In the genomic region with DNA sequence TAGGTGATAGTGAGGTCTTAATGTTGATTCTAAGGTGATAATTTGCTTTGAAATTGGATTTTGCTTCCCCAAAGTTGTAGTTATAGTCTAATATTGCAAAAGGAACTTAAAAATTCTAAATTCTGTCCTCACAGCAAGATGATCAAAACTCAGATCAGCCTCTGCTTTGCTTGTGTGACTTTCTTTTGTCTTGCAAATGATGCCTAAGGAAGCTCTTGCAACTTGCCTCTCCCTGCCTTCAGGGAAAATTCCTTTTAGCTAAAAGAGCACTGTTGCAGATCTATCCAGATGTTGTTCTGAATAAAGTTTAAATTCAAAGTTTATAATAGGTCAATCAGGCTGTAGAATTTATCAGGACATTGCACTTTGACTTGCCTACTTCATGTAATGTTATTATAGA, we compare ENCODE assay signal across 31 mouse cellular contexts. TPM values are rescaled to one million over a fixed set of nuclear protein-coding genes. Genes with fewer than 3 reads are reported as not detected.
DNase-seq lines count a peak whose midpoint lies in the region; ATAC-seq and TF ChIP-seq lines count a peak whose summit lies in the region.
"Had no signal": no experiment of that assay in that cellular context is flagged by ENCODE, and none has a peak within 500 bp of the region (broad histone marks: within the 10 kb centered on the region; RNA-seq: fewer than 3 reads in every experiment).

No protein-coding gene starts in this region.

- in situ Hi-C loops in ES-E14 (cut with MboI; ENCODE audit: low sequenced_read_pairs in 2 of 2, unreplicated experiment in 2 of 2), result no loop called here

- no peaks in the 10 kb centered on the region for H3K27me3 ChIP-seq in heart, embryonic 11.5 days (ENCODE audit: control insufficient read depth, insufficient read depth, low read length)
- H3K27me3 ChIP-seq: CH12.LX, Patski had no signal

- no peak overlapping the region for H3K27ac ChIP-seq in ES-E14 (ENCODE audit: insufficient read depth, low read depth, low read length, poor library complexity, severe bottlenecking)
- H3K27ac ChIP-seq in heart, embryonic 11.5 days (ENCODE audit: low read depth, low read length), result no peak overlapping the region

- peak; percentile 58 for DNase-seq in ES-CJ7 (ENCODE audit: low read depth, low spot score)
- peak; percentile 9 for DNase-seq in ES-E14 (ENCODE audit: low read depth, low spot score)
- peak; percentile 69 for DNase-seq in R1 (ENCODE audit: low read depth, low spot score)
- DNase-seq in ZHBTc4 (ENCODE audit: low read depth, low spot score), result peak; percentile 50
- DNase-seq in cerebellum, postnatal 14 days, result no peak
- DNase-seq in cerebellum, adult 9-10 months, result no peak
- no peak for DNase-seq in spleen, postnatal 10 days (ENCODE audit: low spot score in 2 of 2)
- DNase-seq: adrenal gland, adult 2 months; adrenal gland, adult 8-10 months; adrenal gland, postnatal 10 days; adrenal gland, postnatal 14 days; adrenal gland, postnatal 25 days; adrenal gland, postnatal 36 days; B cell, adult 2 months; cerebellum, adult 11 months; cerebellum, adult 11-12 months; cerebellum, adult 18-20 months; cerebellum, adult 2 months; cerebellum, adult 8-10 months; cerebellum, adult 9-11 months had no signal

- H3K36me3 ChIP-seq in ES-E14 (ENCODE audit: control insufficient read depth, insufficient read depth, low read length, poor library complexity, severe bottlenecking), result no peaks in the 10 kb centered on the region
- H3K36me3 ChIP-seq in heart, embryonic 11.5 days (ENCODE audit: control insufficient read depth, insufficient read depth, low read length), result no peaks in the 10 kb centered on the region
- H3K36me3 ChIP-seq: G1E had no signal

- no peak overlapping the region for H3K4me3 ChIP-seq in ES-E14 (ENCODE audit: insufficient read depth in 1 of 2, low read depth in 1 of 2, low read length in 2 of 2, poor library complexity in 1 of 2, severe bottlenecking in 1 of 2)
- no peak overlapping the region for H3K4me3 ChIP-seq in heart, embryonic 11.5 days (ENCODE audit: low read depth, low read length)

- no peaks in the 10 kb centered on the region for H3K9me3 ChIP-seq in ES-E14 (ENCODE audit: control insufficient read depth, insufficient read depth, low read depth, low read length)
- peaks cover 4% of the 10 kb centered on the region for H3K9me3 ChIP-seq in heart, embryonic 11.5 days (replicated peaks; ENCODE audit: control insufficient read depth, low read length)

- H3K9ac ChIP-seq in ES-E14 (ENCODE audit: insufficient read depth, low read depth, low read length, poor library complexity, severe bottlenecking), result no peak overlapping the region
- no peak overlapping the region for H3K9ac ChIP-seq in heart, embryonic 11.5 days (ENCODE audit: low read depth, low read length)

- ATAC-seq in heart, embryonic 11.5 days (replicated peaks; ENCODE audit: insufficient number of reproducible peaks, low FRiP score, low TSS enrichment), result no peak
- ATAC-seq: activated CD4-positive, CD25-positive, alpha-beta regulatory T cell, adult 4 months; CD4-positive, CD25-positive, alpha-beta regulatory T cell, adult 4 months; Patski had no signal

- no peak overlapping the region for H3K4me2 ChIP-seq in heart, embryonic 11.5 days

- H3K4me1 ChIP-seq in ES-E14 (ENCODE audit: control insufficient read depth in 2 of 2, insufficient read depth in 2 of 2, low read length in 2 of 2, poor library complexity in 1 of 2), result no peaks in the 10 kb centered on the region
- H3K4me1 ChIP-seq in heart, embryonic 11.5 days (ENCODE audit: control insufficient read depth, insufficient read depth, low read length), result no peaks in the 10 kb centered on the region

TF ChIP-seq in ES-E14, 5 proteins besides CTCF, POLR2A, EP300 and RAD21:
- TF ChIP-seq HCFC1 (IDR thresholded peaks at IDR 0.05; ENCODE audit: borderline replicate concordance, insufficient read depth, low read length) (no peak), ZNF384 (IDR thresholded peaks at IDR 0.05; ENCODE audit: low read depth, low read length) (no peak), CHD2 (IDR thresholded peaks at IDR 0.05; ENCODE audit: low read depth, low read length) (no peak), MAFK (IDR thresholded peaks at IDR 0.05; ENCODE audit: insufficient read depth, low read depth, low read length) (no peak), ZC3H11A (IDR thresholded peaks at IDR 0.05; ENCODE audit: borderline replicate concordance, low read depth, low read length) (no peak)

RNA-seq across cellular contexts. Expression of gene Esp23, which starts 13.2 kb away (rescaled TPM):
- total RNA-seq in ES-E14 (2012; rRNA removed), result not detected in 2 replicates
- polyA plus RNA-seq in heart, embryonic 11.5 days (2014; fragmentation: Nextera tagmentation; extraction: Ambion mirVana), result not detected in 2 replicates
- total RNA-seq: adrenal gland, adult 18-20 months; adrenal gland, adult 2 months; adrenal gland, adult 8-10 months; adrenal gland, postnatal 10 days; adrenal gland, postnatal 14 days; adrenal gland, postnatal 25 days; adrenal gland, postnatal 36 days; adrenal gland, postnatal 4 days; CH12.LX; G1E; MEL had no signal
- polyA plus RNA-seq: activated CD4-positive, CD25-positive, alpha-beta regulatory T cell, adult 4 months; adrenal gland, adult 2 months; brain, embryonic 14.5 days; C2C12; CD4-positive, CD25-positive, alpha-beta regulatory T cell, adult 4 months; cerebellum, adult 2 months; G1E; Patski had no signal

RNA-seq across cellular contexts. Expression of gene Gm21903, which starts 20.5 kb away (rescaled TPM):
- not detected in 2 replicates for total RNA-seq in ES-E14 (2012; rRNA removed)
- polyA plus RNA-seq in heart, embryonic 11.5 days (2014; fragmentation: Nextera tagmentation; extraction: Ambion mirVana), result not detected in 2 replicates
- total RNA-seq: adrenal gland, adult 18-20 months; adrenal gland, adult 2 months; adrenal gland, adult 8-10 months; adrenal gland, postnatal 10 days; adrenal gland, postnatal 14 days; adrenal gland, postnatal 25 days; adrenal gland, postnatal 36 days; adrenal gland, postnatal 4 days; CH12.LX; G1E; MEL had no signal
- polyA plus RNA-seq: activated CD4-positive, CD25-positive, alpha-beta regulatory T cell, adult 4 months; adrenal gland, adult 2 months; brain, embryonic 14.5 days; C2C12; CD4-positive, CD25-positive, alpha-beta regulatory T cell, adult 4 months; cerebellum, adult 2 months; G1E; Patski had no signal

RNA-seq across cellular contexts. Expression of gene Esp24, which starts 27.1 kb away (rescaled TPM):
- total RNA-seq in ES-E14 (2012; rRNA removed), result 1.9 and 2.4 TPM in 2 replicates
- not detected in 2 replicates for polyA plus RNA-seq in heart, embryonic 11.5 days (2014; fragmentation: Nextera tagmentation; extraction: Ambion mirVana)
- total RNA-seq: adrenal gland, adult 18-20 months; adrenal gland, adult 2 months; adrenal gland, adult 8-10 months; adrenal gland, postnatal 10 days; adrenal gland, postnatal 14 days; adrenal gland, postnatal 25 days; adrenal gland, postnatal 36 days; adrenal gland, postnatal 4 days; CH12.LX; G1E; MEL had no signal
- polyA plus RNA-seq: activated CD4-positive, CD25-positive, alpha-beta regulatory T cell, adult 4 months; adrenal gland, adult 2 months; brain, embryonic 14.5 days; C2C12; CD4-positive, CD25-positive, alpha-beta regulatory T cell, adult 4 months; cerebellum, adult 2 months; G1E; Patski had no signal

RNA-seq across cellular contexts. Expression of gene Esp22, which starts 31.5 kb away (rescaled TPM):
- not detected in 2 replicates for total RNA-seq in ES-E14 (2012; rRNA removed)
- not detected in 2 replicates for polyA plus RNA-seq in heart, embryonic 11.5 days (2014; fragmentation: Nextera tagmentation; extraction: Ambion mirVana)
- total RNA-seq: adrenal gland, adult 18-20 months; adrenal gland, adult 2 months; adrenal gland, adult 8-10 months; adrenal gland, postnatal 10 days; adrenal gland, postnatal 14 days; adrenal gland, postnatal 25 days; adrenal gland, postnatal 36 days; adrenal gland, postnatal 4 days; CH12.LX; G1E; MEL had no signal
- polyA plus RNA-seq: activated CD4-positive, CD25-positive, alpha-beta regulatory T cell, adult 4 months; adrenal gland, adult 2 months; brain, embryonic 14.5 days; C2C12; CD4-positive, CD25-positive, alpha-beta regulatory T cell, adult 4 months; cerebellum, adult 2 months; G1E; Patski had no signal

Comparison
In these comparisons a context has a peak if more than half of its experiments do, and no peak if none do; other contexts are left out.
1. DNase-seq: peak in ES-CJ7 (single experiment), ES-E14 (single experiment), R1 (single experiment) and ZHBTc4 (single experiment); none in cerebellum, postnatal 14 days (0 of 2), cerebellum, adult 9-10 months (single experiment) and spleen, postnatal 10 days (0 of 2).